Mouse (Mus musculus) T-helper 1 cell (primary cell): ENCODE data around the gene Ppp2r3a.

ENCODE experiments used
- in situ Hi-C: fragments of 300-600 bp; cut with MboI, MseI; formaldehyde crosslinking; loops from one replicate; pipeline ENCODE4 v1.15.1; 2025; ENCODE audit warnings: high pct_unique_total_duplicates

The Ppp2r3a gene

GRCm38 (mm10) chr9:101250981-101251643 is 483 bp downstream of the Ppp2r3a start:
- in situ Hi-C loops, result no loop called here

DNA sequence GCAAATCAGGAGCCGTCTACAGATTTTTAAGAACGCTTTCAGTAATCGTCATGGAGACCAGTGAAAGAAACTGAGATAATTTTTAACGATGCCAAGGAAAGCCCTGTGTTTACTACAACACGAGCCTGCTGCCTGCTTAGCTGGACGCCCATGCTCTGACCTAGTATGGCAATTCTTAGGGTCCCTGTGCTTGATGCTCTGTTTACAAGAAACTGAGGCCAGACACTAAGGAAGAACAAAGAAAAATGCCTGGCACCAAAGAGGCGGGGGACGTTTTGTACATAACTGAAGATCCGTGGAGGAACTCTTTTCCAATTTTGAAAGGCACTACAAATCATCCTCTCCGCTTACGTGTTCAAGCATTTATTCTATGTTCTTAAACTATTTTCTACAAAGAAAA is 1.1 kb downstream of the Ppp2r3a start:
- in situ Hi-C loops, result no loop called here

DNA sequence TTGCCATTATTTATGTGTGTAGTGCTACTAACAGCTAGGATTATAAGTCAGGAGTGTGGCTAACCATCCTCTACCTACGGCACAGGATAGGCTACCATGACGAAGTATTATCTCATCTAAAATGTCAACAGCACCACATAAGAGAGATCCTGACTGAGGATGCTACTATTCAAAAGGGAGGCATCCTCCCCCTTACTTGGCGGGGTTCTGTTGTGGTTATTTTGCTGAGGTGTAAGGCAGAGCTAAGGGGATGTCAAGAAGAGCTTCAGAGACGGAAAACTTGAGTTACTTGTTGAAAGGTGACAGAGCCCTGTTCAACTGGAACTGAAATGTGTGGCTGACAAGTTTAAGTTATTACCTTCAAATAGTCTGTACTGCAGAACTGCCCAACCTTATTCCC is 2.0 kb downstream of the Ppp2r3a start:
- in situ Hi-C loops, result no loop called here

DNA sequence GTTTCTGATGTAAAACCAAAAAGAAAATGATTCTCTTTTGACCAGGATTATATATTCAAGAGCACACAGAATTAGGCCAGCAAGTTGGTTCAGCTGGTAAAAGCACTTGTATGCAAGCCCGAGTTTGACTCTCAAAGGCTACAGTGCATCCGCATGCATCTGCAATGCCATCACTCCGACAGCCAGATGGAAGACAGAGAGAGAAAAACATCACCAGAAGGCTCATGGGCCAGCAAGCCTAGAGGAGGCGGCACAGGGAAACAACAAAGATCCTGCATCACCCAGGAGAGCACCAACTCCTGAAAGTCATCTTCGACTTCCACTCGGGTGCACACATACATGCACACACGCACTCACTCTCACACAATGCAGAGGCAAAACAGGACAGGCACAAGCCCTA is 4.1 kb downstream of the Ppp2r3a start:
- in situ Hi-C loops, result no loop called here

DNA sequence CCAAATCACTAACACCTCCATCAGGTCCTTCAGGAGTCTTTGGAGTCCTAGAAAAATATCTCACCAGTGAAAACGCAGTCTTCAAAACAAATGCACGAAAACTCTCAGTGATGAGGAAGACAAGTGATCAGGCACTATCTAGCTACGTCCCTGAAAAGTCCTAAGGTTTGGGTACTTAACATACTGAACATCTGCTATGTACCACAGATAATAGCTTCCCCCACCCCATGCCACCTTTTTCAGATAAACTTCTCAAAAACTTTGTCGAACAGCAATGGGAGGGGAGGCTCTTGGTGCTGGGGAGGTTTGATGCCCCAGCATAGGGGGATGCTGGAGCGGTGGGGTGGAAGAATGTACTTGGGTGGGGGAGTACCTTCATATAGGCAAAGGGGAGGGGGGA is 6.1 kb downstream of the Ppp2r3a start:
- in situ Hi-C loops, result no loop called here

GRCm38 (mm10) chr9:101243711-101244110 is 7.9 kb downstream of the Ppp2r3a start:
- in situ Hi-C loops, result no loop called here

- in situ Hi-C loops, result no loop called here
Measured at GRCm38 (mm10) chr9:101240161-101240560, 11.4 kb downstream of the Ppp2r3a start.

- in situ Hi-C loops, result no loop called here
Measured at GRCm38 (mm10) chr9:101235786-101236185, 15.8 kb downstream of the Ppp2r3a start.

- in situ Hi-C loops, result no loop called here
Measured at GRCm38 (mm10) chr9:101232034-101232433, 19.6 kb downstream of the Ppp2r3a start.

DNA sequence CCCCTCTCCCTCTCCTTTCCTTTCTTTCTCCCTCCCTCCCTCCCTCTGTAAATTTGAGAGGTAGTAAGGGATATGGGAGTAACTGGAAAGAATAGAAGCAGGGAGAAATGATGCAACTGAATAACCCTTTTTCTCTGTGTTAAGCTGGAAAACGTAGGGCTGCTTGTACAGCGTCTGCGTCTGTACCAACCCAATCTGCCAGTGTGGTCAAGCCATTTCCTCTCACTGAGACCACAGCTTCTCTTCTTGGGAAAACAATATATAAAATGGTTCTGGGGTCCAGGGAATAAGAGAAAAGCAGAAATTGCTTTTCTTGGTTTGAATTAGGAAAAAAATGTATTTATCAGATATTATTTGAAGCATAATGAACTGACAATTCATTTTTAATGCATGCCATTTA is 21.6 kb downstream of the Ppp2r3a start:
- in situ Hi-C loops, result no loop called here

DNA sequence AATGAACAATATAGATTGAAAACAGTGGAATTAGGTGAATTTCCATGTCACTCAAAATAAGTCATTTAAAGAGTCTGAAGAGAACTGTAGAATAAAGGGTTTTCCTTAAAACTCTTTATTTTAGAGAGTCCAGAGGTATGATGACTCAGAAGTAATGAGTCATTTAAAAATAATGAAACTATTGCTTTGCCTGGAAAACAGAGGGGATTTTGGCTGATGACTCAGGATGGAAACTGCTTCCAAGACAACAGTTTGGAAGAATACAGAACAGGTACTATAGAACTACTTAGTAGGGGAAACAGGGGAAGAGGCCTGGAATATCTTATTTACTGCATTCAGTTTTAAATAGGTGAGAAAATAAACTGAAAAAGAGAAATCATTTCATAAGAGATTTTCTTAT is 22.7 kb downstream of the Ppp2r3a start:
- in situ Hi-C loops, result no loop called here

- in situ Hi-C loops, result no loop called here
Measured at GRCm38 (mm10) chr9:101207984-101208383, 43.6 kb downstream of the Ppp2r3a start.

DNA sequence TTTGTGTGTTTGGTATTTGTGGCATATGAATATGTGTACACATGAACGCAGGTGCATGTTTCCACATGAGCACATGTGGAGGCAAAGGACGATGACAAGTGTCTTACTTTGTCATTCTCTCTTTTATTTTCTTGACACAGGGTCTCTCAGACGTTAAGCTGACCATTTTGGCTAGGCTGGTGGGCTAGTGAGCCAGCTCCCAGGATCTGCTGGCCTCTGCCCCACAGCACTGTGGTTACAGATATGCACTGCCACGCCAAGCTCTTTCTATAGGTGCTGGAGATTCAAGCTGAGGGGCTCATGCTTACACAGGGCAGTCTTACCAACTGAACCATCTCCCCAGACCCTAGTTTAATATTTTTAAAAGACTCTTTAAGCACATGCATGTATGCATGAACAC is 45.1 kb downstream of the Ppp2r3a start:
- in situ Hi-C loops, result no loop called here

GRCm38 (mm10) chr9:101205216-101205615 is 46.4 kb downstream of the Ppp2r3a start:
- in situ Hi-C loops, result no loop called here

DNA sequence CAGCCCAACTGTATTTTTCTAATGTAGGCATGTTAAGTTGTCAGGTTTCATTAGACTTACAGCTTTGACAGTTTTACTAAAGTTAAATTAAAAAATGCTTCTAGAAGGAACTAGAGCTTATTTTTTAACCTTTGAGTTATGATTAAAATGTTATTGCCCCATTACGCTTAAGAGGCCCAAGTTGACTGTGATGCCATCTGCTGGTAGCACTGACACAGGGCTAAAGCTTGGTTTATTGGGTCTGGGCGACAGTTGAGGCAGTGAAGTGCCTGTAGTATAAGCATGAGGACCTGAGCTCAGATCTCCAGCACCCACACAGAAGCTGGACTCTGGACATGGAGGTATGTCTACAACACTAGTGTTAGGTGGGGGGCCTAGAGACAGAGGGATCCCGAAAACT is 47.5 kb downstream of the Ppp2r3a start:
- in situ Hi-C loops, result no loop called here

- in situ Hi-C loops, result no loop called here
Measured at GRCm38 (mm10) chr9:101200627-101201026, 51.0 kb downstream of the Ppp2r3a start.

DNA sequence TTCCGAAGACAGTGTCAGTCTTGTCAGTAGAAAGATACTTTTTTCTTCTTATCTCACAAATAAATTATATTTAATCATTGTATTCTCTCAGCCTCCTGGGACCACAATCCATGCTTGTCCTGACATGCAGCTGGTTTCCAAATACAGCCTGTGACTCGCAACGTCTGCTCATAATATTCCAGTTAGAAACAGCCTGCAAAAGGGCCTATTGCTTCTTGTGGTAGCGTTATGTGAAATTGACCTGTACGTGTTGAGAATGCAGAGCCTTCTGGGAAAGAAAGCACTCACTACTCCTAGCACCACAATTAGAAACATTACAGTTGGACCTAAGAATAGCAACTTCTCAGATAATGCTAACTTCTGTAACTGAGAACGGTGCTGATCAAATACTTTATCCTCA is 52.8 kb downstream of the Ppp2r3a start:
- in situ Hi-C loops, result loop anchor here (5.0 to 25.0 kb wide), 2 partner anchors 78 to 1163 kb away; partner anchors contain the start of gene Ephb1

DNA sequence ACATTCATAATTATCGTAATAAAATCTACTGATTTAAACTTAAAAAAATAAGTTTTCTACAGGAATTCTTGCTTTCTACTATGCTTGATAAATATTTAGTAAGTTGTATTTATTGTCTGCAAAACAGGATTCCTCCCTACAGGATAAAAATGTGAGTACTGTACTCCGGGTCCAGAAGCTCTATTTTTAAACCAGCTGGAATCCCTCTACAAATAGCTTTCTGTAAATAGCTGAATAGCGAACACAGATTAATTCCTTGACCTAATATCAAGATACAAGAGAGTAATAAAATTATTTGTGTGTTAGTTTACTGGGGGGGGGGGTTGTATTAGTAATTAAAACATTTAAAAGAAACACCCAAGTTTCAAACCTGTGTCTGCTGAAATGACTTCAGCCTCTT is 53.3 kb downstream of the Ppp2r3a start:
- in situ Hi-C loops, result loop anchor here (5.0 to 25.0 kb wide), 2 partner anchors 79 to 1164 kb away; partner anchors contain the start of gene Ephb1

DNA sequence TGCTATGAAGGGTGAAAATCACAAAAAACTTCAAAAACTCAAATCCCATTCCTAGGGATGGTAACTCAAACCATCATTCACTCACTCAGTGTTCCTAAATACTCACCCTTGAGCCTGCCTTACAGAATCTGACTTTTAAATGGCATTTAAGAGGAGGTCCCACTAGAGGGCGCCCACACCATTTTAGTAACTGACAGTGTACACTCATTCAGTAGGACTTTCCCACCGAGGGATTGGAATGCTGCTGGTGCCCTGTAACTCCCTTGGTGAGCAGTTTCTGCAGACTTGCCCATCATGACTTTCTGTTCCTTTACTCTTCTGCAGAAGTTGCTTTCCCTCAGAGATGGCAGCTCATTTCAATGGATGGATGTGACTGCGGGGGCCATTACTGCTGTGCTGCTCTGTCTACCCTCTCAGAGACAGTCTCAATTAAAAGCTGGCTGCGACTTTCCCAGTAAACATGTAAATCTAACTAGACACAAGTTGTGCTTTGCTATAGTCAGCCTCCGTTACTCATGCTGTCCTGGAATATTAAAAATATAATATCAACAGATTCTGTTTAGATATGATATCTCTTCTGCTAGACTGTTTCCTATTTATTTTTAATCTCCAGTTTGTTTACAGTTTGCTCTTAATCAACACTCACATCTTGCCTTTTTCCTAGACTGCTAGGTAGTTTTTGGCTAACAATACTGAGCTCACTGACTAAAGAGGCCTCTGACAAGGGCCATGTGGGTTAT is 69.5 kb downstream of the Ppp2r3a start:
- in situ Hi-C loops, result loop anchor here (25.0 kb wide), 1 partner anchor 1180 kb away; the partner anchor contains the start of gene Ephb1

- in situ Hi-C loops, result loop anchor here (25.0 kb wide), 1 partner anchor 1181 kb away; the partner anchor contains the start of gene Ephb1
Measured at GRCm38 (mm10) chr9:101181291-101181690, 70.3 kb downstream of the Ppp2r3a start.

DNA sequence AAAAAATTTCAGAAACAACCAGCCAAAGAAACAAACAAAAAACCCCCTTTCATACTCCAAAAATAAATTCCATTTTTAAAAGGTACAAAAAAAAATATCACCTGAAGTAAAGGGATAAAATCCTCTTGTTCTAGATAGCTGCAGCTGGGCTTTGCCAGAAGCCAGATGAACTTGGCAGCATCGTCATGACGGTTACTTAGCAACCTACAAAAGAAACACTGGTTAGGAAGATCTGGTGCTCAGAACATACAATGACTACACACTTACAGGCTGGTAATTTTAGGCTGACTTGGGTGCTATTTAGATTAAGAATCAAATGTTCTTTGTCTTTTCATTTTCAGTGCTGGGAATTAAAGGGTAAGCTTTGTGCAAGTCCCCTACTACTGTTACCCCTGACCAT is 71.4 kb downstream of the Ppp2r3a start:
- in situ Hi-C loops, result loop anchor here (25.0 kb wide), 1 partner anchor 1182 kb away; the partner anchor contains the start of gene Ephb1

DNA sequence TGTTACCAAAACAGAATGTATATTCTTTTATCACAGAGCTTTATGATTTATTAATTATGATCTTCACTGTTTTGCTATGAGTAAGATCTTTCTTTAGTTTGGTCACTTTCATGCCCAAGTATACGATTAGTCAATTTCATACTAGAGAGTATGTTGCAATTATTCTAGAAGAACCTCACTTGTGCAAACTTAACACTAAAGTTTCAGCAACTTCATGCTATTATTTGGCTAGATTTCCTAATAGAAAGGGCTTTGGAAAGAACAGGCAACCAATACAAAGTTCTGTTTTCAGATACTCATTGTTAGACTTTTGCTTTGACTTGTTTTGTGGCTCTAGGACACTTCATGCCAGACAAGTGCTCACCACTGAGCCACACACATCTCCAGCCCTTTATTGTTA is 91.0 kb downstream of the Ppp2r3a start:
- in situ Hi-C loops, result no loop called here

- in situ Hi-C loops, result no loop called here
Measured at GRCm38 (mm10) chr9:101160092-101160491, 91.5 kb downstream of the Ppp2r3a start.
